Mouse (Mus musculus) limb, embryonic 13.5 days (tissue): Measurements from ENCODE around the gene Ces5a. TPM values are rescaled to one million over a fixed set of nuclear protein-coding genes. Genes with fewer than 3 reads are reported as not detected.

Experiments
- ATAC-seq: fragments of 200-750 bp; cut with Nextera tagmentation; 2 replicates; pipeline ENCODE4 v1.8.0; 2017; ENCODE audit warnings: low read depth, moderate number of reproducible peaks, moderate TSS enrichment; ENCODE audit not compliant: low FRiP score
- H3K27ac ChIP-seq: fragments of 300-500 bp; sonication (generic); 2 replicates; pipeline ENCODE4 v1.5.1; 2015; ENCODE audit warnings: inconsistent platforms, mild to moderate bottlenecking, moderate library complexity
- H3K27me3 ChIP-seq: fragments of 300-500 bp; sonication (generic); 2 replicates; pipeline ENCODE4 v1.6.1; 2015; ENCODE audit warnings: mild to moderate bottlenecking, inconsistent platforms
- H3K36me3 ChIP-seq: fragments of 300-500 bp; sonication (generic); 2 replicates; pipeline ENCODE4 v1.6.1; 2015; ENCODE audit warnings: inconsistent platforms, mild to moderate bottlenecking, moderate library complexity
- H3K4me1 ChIP-seq: fragments of 300-500 bp; sonication (generic); 2 replicates; pipeline ENCODE4 v1.6.1; 2015; ENCODE audit warnings: inconsistent platforms
- H3K4me2 ChIP-seq: fragments of 300-500 bp; sonication (generic); replicated peaks from 2 replicates; pipeline ENCODE4 v1.6.1; 2015; ENCODE audit warnings: inconsistent platforms, mild to moderate bottlenecking, moderate library complexity
- H3K4me3 ChIP-seq: fragments of 300-500 bp; sonication (generic); 2 replicates; pipeline ENCODE4 v1.5.1; 2015; ENCODE audit warnings: moderate library complexity, mild to moderate bottlenecking, inconsistent platforms
- H3K9ac ChIP-seq: fragments of 300-500 bp; sonication (generic); 2 replicates; pipeline ENCODE4 v1.6.1; 2015; ENCODE audit warnings: mild to moderate bottlenecking, inconsistent platforms
- H3K9me3 ChIP-seq: fragments of 300-500 bp; sonication (generic); 2 replicates; pipeline ENCODE4 v1.6.1; 2016; ENCODE audit warnings: inconsistent platforms
- WGBS: fragments of 180-500 bp; shearing (Covaris S2); methylation state at CpG from one replicate; pipeline ENCODE4 v1.1.7; 2015; 5-methylcytosine and 5-hydroxymethylcytosine counted together
- polyA plus RNA-seq: library from polyadenylated mRNA; unstranded; fragments of >200 nt; fragmentation: Nextera tagmentation; extraction: Ambion mirVana; gene quantifications from 2 replicates; pipeline ENCODE4 v1.2.1, GENCODE M21; 2015

The Ces5a gene
- polyA plus RNA-seq: not detected in 2 replicates

DNA sequence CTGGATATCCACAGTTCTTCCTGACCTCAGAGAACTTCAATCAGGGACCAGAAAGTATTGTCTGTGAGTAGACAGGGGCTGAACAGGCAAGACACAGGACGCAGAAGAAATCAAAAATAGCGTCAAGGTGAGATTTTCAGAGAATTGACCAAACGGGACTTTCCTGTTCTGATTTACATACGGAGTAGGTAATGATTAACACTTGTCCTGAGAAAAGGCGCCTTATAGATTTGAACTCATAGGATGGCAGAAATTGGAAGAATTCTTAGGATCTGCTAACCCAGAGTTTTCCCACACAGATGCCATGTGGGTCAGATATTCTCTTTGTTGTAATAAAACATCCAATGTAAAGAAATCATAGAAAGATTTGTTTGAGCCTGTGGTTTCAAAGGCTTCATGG, at the start of gene Ces5a:
Gene Ces5a (minus strand): TSS at position 101 of the 400 bp plus-strand sequence.
- 91% methylated on average over 5 of the region's 5 CpGs for WGBS
- H3K27me3 ChIP-seq: no peaks in the 10 kb centered on the region
- H3K4me3 ChIP-seq: no peak within 1 kb of the TSS
- H3K4me1 ChIP-seq: no peaks in the 10 kb centered on the region
- H3K4me2 ChIP-seq: no peak within 1 kb of the TSS
- no peak within 1 kb of the TSS for H3K27ac ChIP-seq
- no peaks in the 10 kb centered on the region for H3K9me3 ChIP-seq
- no peaks in the 10 kb centered on the region for H3K36me3 ChIP-seq
- no peak within 1 kb of the TSS for H3K9ac ChIP-seq
- ATAC-seq: no peak

- 90% methylated on average over 9 of the region's 9 CpGs for WGBS
- Histone ChIP-seq H3K27ac (no peak overlapping the region), H3K36me3 (no peaks in the 10 kb centered on the region), H3K9me3 (peaks cover 12% of the 10 kb centered on the region), H3K4me3 (no peak overlapping the region), H3K27me3 (no peaks in the 10 kb centered on the region), H3K4me1 (no peaks in the 10 kb centered on the region), H3K9ac (no peak overlapping the region), H3K4me2 (no peak overlapping the region)
- ATAC-seq: no peak
These were observed 37.2 kb upstream of the Ces5a start for GRCm38 (mm10) chr8:93572841-93573240.

DNA sequence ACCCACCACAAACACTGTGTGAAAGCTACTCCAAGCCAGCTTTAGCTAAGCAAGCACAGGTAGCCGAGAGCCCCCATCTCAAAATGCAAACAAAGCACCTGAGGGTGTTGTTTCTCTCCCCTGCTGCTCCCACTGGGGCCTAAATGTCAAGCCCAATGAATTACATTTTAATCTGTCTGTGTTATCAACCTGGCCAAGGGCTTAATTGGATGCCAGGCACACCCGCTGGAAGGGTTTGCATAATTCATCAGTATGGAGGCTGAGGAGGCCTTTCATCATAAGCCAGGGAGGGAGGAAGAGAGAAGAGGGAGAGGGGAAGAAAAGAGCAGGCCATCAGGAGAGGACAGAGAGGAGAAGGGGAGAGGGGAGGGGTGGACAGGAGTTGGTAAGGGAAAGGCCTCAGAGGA, 36.5 kb upstream of the Ces5a start:
- no peaks in the 10 kb centered on the region for H3K4me1 ChIP-seq
- H3K4me2 ChIP-seq: no peak overlapping the region
- no peak overlapping the region for H3K9ac ChIP-seq
- H3K4me3 ChIP-seq: no peak overlapping the region
- H3K36me3 ChIP-seq: no peaks in the 10 kb centered on the region
- WGBS: 43% methylated on average over 2 of the region's 2 CpGs
- no peak for ATAC-seq
- peaks cover 12% of the 10 kb centered on the region for H3K9me3 ChIP-seq
- H3K27ac ChIP-seq: no peak overlapping the region
- H3K27me3 ChIP-seq: no peaks in the 10 kb centered on the region

- H3K27me3 ChIP-seq: no peaks in the 10 kb centered on the region
- no peaks in the 10 kb centered on the region for H3K36me3 ChIP-seq
- no peak overlapping the region for H3K4me2 ChIP-seq
- H3K9ac ChIP-seq: no peak overlapping the region
- WGBS: 43% methylated on average over 9 of the region's 9 CpGs
- no peak for ATAC-seq
- no peak overlapping the region for H3K4me3 ChIP-seq
- no peaks in the 10 kb centered on the region for H3K4me1 ChIP-seq
- peaks cover 12% of the 10 kb centered on the region for H3K9me3 ChIP-seq
- H3K27ac ChIP-seq: no peak overlapping the region
These were observed 35.8 kb upstream of the Ces5a start for GRCm38 (mm10) chr8:93571369-93571985.

DNA sequence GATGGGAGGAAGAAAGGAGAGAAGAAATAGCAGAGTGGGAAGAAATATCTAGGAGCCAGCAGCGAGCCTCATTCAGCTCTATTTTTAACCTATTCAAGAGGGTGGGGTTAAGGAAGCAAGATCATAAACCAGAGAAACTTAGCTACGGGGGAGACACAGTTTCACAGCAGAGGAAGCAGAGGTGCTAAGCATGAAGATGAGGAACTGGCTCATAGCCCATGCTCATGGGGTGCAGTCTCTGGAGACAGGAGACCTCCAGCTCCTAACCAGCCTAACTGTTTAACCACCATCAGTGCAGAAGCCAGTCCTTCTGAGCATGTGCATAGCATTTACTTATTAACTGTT, 34.5 kb upstream of the Ces5a start:
- Histone ChIP-seq H3K27ac (no peak overlapping the region), H3K27me3 (no peaks in the 10 kb centered on the region), H3K36me3 (no peaks in the 10 kb centered on the region), H3K4me1 (no peaks in the 10 kb centered on the region), H3K4me2 (no peak overlapping the region), H3K4me3 (no peak overlapping the region), H3K9ac (no peak overlapping the region), H3K9me3 (peaks cover 12% of the 10 kb centered on the region)
- ATAC-seq: no peak
- 41% methylated on average over 2 of the region's 2 CpGs for WGBS

DNA sequence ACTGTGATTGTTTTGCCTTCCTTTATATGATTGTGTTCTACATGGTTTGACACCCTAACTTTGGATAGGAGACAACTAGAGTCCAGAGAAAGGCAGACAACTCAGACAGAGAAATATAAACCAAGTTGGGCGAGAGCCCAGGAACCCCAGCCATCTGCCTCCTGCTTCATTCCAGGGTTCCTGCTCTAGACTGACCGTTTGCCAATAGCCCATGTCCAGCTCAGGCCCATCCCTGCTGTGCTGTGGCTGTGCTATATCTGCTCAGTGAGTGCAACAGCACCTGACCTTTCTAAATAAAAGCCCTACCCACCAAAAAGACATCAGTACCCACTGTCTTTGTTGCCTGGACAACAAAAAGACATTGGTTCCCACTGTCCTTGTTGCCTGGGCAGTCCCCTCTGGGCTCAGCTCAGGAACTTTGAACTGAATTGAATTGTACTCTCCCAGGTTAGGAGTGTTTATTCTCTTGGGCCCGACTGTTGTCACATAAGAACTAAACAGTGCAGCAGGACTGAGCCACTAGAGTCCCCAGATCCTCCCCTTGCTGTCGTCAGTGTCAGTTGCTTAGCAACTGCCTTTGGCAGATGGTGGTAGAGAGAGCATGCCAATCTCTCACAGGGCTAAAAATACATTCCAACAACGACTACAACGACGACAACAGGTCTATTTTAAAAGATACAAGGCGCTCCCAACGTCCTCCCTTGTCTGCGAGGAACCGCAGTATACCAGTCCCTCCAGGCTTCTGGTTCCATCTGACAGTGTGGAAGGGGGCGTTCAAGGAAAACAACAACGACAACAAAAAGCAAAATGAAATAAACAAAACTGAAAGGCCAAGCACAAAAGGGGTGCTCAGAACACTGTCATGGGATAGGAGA, 33.9 kb upstream of the Ces5a start:
- ATAC-seq: peak; percentile 73
- H3K36me3 ChIP-seq: no peaks in the 10 kb centered on the region
- H3K27ac ChIP-seq: no peak overlapping the region
- peaks cover 12% of the 10 kb centered on the region for H3K9me3 ChIP-seq
- WGBS: 53% methylated on average over 13 of the region's 13 CpGs
- no peaks in the 10 kb centered on the region for H3K4me1 ChIP-seq
- H3K27me3 ChIP-seq: no peaks in the 10 kb centered on the region
- no peak overlapping the region for H3K4me2 ChIP-seq
- H3K9ac ChIP-seq: no peak overlapping the region
- no peak overlapping the region for H3K4me3 ChIP-seq

- Histone ChIP-seq H3K36me3 (no peaks in the 10 kb centered on the region), H3K27me3 (0 out of 2 replicates have a peak, but pooled peaks cover 1% of the 10 kb centered on the region), H3K27ac (no peak overlapping the region), H3K4me3 (no peak overlapping the region), H3K4me2 (no peak overlapping the region), H3K4me1 (no peaks in the 10 kb centered on the region), H3K9me3 (peaks cover 12% of the 10 kb centered on the region), H3K9ac (no peak overlapping the region)
- WGBS: 93% methylated on average over 3 of the region's 3 CpGs
- no peak for ATAC-seq
These were observed 33.0 kb upstream of the Ces5a start for GRCm38 (mm10) chr8:93568666-93569065.

DNA sequence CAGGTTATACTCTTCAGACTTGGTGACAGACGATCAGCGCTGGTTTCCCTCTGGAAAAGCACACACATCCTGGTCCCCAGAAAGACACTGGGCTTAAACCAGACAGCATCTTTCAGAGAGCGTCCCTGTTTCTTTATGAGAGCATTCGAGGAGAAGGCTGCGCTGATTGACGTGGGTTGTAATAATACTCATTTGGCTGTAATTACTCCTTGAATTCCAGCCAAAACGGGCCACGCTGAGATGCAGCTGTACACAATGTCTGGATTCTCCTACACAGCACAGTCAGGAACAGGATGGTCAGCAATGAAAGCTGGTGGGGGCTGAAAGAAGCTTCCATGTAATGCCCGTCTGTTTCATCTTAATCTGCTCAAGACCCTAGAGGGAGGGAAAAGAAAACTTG, 31.5 kb upstream of the Ces5a start:
- no peaks in the 10 kb centered on the region for H3K4me1 ChIP-seq
- WGBS: 62% methylated on average over 9 of the region's 9 CpGs
- H3K36me3 ChIP-seq: no peaks in the 10 kb centered on the region
- H3K27ac ChIP-seq: no peak overlapping the region
- H3K4me3 ChIP-seq: no peak overlapping the region
- no peak overlapping the region for H3K4me2 ChIP-seq
- 0 out of 2 replicates have a peak, but pooled peaks cover 4% of the 10 kb centered on the region for H3K27me3 ChIP-seq
- peaks cover 12% of the 10 kb centered on the region for H3K9me3 ChIP-seq
- ATAC-seq: no peak
- no peak overlapping the region for H3K9ac ChIP-seq

DNA sequence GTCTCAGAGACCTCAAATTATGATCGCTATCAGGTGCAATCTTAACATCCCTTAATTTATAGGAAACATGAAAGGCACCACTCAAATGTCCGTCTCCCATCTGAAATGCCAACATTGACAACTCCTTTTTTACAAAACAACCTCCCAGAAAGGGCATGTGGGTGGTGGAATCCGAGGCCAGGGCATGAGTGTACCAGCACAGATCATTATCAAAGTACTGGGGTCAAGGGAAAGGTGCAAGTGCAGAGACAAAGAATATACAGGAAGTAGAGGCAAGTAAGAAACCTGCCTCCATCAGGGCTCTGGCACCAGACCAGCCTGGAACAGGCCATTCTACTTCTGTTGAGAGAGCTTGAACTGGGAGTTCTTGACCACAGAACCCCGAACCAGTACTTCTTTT, 29.0 kb upstream of the Ces5a start:
- H3K4me2 ChIP-seq: no peak overlapping the region
- no peak overlapping the region for H3K9ac ChIP-seq
- H3K4me1 ChIP-seq: no peaks in the 10 kb centered on the region
- ATAC-seq: no peak
- WGBS: 79% methylated on average over 4 of the region's 4 CpGs
- H3K36me3 ChIP-seq: no peaks in the 10 kb centered on the region
- H3K4me3 ChIP-seq: no peak overlapping the region
- peaks cover 12% of the 10 kb centered on the region for H3K9me3 ChIP-seq
- 0 out of 2 replicates have a peak, but pooled peaks cover 4% of the 10 kb centered on the region for H3K27me3 ChIP-seq
- H3K27ac ChIP-seq: no peak overlapping the region

GRCm38 (mm10) chr8:93563551-93563950, 27.9 kb upstream of the Ces5a start:
- Histone ChIP-seq H3K36me3 (no peaks in the 10 kb centered on the region), H3K27ac (no peak overlapping the region), H3K4me1 (no peaks in the 10 kb centered on the region), H3K4me3 (no peak overlapping the region), H3K9me3 (peaks cover 7% of the 10 kb centered on the region), H3K9ac (no peak overlapping the region), H3K27me3 (0 out of 2 replicates have a peak, but pooled peaks cover 4% of the 10 kb centered on the region), H3K4me2 (no peak overlapping the region)
- no peak for ATAC-seq
- WGBS: 86% methylated on average over 7 of the region's 7 CpGs

GRCm38 (mm10) chr8:93562557-93563210, 27.1 kb upstream of the Ces5a start:
- H3K4me3 ChIP-seq: no peak overlapping the region
- 26% methylated on average over 6 of the region's 6 CpGs for whole genome bisulfite sequencing
- no peak for ATAC-seq
- H3K27me3 ChIP-seq: 0 out of 2 replicates have a peak, but pooled peaks cover 4% of the 10 kb centered on the region
- no peaks in the 10 kb centered on the region for H3K36me3 ChIP-seq
- H3K9me3 ChIP-seq: no peaks in the 10 kb centered on the region
- no peaks in the 10 kb centered on the region for H3K4me1 ChIP-seq
- H3K27ac ChIP-seq: no peak overlapping the region
- H3K9ac ChIP-seq: no peak overlapping the region
- H3K4me2 ChIP-seq: no peak overlapping the region

- no peak overlapping the region for H3K27ac ChIP-seq
- no peak overlapping the region for H3K4me2 ChIP-seq
These were observed 25.6 kb upstream of the Ces5a start for GRCm38 (mm10) chr8:93561271-93561670.

More at GRCm38 (mm10) chr8:93561271-93561670, 25.6 kb upstream of the Ces5a start:
- 75% methylated on average over 3 of the region's 3 CpGs for WGBS
- no peaks in the 10 kb centered on the region for H3K9me3 ChIP-seq
- no peak overlapping the region for H3K9ac ChIP-seq
- no peak for ATAC-seq
- H3K36me3 ChIP-seq: no peaks in the 10 kb centered on the region
- H3K4me3 ChIP-seq: no peak overlapping the region
- no peaks in the 10 kb centered on the region for H3K4me1 ChIP-seq
- H3K27me3 ChIP-seq: 0 out of 2 replicates have a peak, but pooled peaks cover 4% of the 10 kb centered on the region
